Mouse (Mus musculus) left cerebral cortex, postnatal 14 days (tissue): Measurements from ENCODE around the gene Cfap97d2. TPM values are rescaled to one million over a fixed set of nuclear protein-coding genes. Genes with fewer than 3 reads are reported as not detected.
"Not testable (repeated sequence)": the region's sequence is repeated elsewhere in the genome, so short reads cannot be mapped to it uniquely, and the experiment has no call there.

Experiments
- DNase-seq, 2 experiments: peaks; one replicate each; pipeline ENCODE4 v3.0.0; 2021 to 2022; ENCODE audit warnings: low spot score in 2 of 2, mixed read lengths in 1 of 2
- intact Hi-C: fragments of 180-260 bp; cut with DNase I; formaldehyde crosslinking; loops from one replicate; pipeline ENCODE4 v1.15.1; 2025
- total RNA-seq, 2 experiments: library from RNA; stranded (reverse); gene quantifications; 2 replicates each; pipeline ENCODE4 v1.2.3; 2021

Gene Cfap97d2
- total RNA-seq, 2 experiments from 2014 or later, result 0.79 to 1.7 TPM

- intact Hi-C loops, result no loop called here
These were observed 13.3 kb downstream of the Cfap97d2 start for GRCm38 (mm10) chr8:13718980-13719379.

GRCm38 (mm10) chr8:13725722-13726121 lies 20.0 kb downstream of the Cfap97d2 start:
- intact Hi-C loops, result no loop called here
- peak in 1 of 2 experiments; percentile 53 for DNase-seq

More at GRCm38 (mm10) chr8:13718980-13719379, 13.3 kb downstream of the Cfap97d2 start:
- no peak for DNase-seq

GRCm38 (mm10) chr8:13727469-13728094 lies 21.9 kb downstream of the Cfap97d2 start:
- intact Hi-C loops, result no loop called here
- DNase-seq, result no peak

DNA sequence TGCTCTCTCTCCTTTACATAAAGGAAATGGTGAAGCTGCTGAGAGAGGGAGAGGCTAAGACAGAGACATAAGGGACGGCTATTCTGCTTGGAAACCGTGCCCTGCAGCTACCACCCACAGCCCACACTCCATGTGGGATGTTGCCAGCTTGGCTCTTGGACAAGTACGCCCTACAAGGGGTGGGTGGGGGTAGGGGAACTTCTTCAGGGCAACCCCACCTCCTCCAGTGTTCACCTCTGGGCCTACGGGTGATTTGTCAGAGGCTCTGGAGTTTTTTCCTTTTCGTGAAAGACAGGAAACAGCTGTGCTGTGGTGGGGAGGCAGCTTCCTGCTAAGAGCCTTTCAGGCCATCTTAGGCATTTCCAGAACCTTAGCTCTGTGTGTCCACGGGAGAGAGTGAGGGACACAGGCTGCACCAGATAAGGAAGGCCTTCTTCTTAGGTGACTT lies 34.7 kb downstream of the Cfap97d2 start:
- DNase-seq, result peak; percentile 18 to 34
- intact Hi-C loops, result no loop called here

DNA sequence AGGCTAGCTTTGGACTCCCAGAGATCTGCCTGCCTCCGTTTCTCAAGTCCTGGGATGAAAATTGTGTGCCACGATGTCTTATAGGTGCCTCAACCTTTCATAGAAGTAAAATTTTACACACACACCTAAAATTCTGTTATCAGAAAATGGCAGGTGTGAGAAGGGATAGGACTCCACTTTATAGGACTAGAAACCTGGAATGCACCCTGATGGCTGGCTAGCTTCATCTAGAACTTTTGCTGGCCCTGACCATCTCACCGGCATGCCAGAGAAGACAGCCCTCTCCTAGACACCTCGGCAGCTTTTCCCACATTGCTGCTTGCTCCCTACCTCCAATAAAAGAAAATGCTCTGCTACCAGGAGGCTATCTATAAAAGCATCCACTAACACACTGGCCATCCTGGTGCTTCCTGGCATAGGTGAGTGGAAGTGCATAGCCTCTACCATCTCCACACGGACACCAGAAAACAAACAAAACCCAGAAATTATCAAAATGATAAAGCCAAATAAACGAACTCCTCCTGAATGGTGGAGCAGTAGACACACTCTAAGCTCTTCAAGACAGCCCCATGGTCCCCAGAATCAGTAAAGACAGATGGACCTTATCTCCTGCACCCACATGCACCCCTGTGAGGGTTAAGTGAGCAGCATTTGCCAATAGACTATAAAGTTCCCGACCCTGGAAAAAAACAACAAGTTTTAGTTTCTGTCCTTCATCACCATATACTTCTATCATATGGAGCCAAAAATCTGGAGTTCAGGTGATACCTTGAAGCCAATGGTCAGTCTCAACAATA lies 35.3 kb downstream of the Cfap97d2 start:
- intact Hi-C loops, result no loop called here
- no peak for DNase-seq

- DNase-seq, intact Hi-C loops: not testable (repeated sequence)
These were observed 40.5 kb downstream of the Cfap97d2 start for GRCm38 (mm10) chr8:13746212-13746611.

- DNase-seq, result no peak
- intact Hi-C loops, result no loop called here
These were observed 41.9 kb downstream of the Cfap97d2 start for GRCm38 (mm10) chr8:13747626-13748025.

GRCm38 (mm10) chr8:13753680-13754079 lies 48.0 kb downstream of the Cfap97d2 start:
- intact Hi-C loops, result loop anchor here (1.0 kb wide), 1 partner anchor 202 kb away; no protein-coding TSS in a partner anchor
- peak; percentile 76 to 85 for DNase-seq

- intact Hi-C loops, result loop anchor here (5.0 kb wide), 1 partner anchor 344 kb away; no protein-coding TSS in a partner anchor
- no peak for DNase-seq
These were observed 50.8 kb downstream of the Cfap97d2 start for GRCm38 (mm10) chr8:13756480-13756879.

- DNase-seq, result peak; percentile 89 to 91
- intact Hi-C loops, result loop anchor here (5.0 kb wide), 1 partner anchor 345 kb away; no protein-coding TSS in a partner anchor
These were observed 51.5 kb downstream of the Cfap97d2 start, which contains the start of gene Cdc16 for GRCm38 (mm10) chr8:13756982-13757804. Gene Cdc16 (plus strand): TSS chr8:13757676.

- DNase-seq, result peak; percentile 23 to 42
- intact Hi-C loops, result loop anchor here (5.0 kb wide), 1 partner anchor 346 kb away; no protein-coding TSS in a partner anchor
These were observed 52.4 kb downstream of the Cfap97d2 start for GRCm38 (mm10) chr8:13757805-13758727.

- intact Hi-C loops, result no loop called here
- no peak for DNase-seq
These were observed 63.5 kb downstream of the Cfap97d2 start for GRCm38 (mm10) chr8:13769206-13769605.

DNA sequence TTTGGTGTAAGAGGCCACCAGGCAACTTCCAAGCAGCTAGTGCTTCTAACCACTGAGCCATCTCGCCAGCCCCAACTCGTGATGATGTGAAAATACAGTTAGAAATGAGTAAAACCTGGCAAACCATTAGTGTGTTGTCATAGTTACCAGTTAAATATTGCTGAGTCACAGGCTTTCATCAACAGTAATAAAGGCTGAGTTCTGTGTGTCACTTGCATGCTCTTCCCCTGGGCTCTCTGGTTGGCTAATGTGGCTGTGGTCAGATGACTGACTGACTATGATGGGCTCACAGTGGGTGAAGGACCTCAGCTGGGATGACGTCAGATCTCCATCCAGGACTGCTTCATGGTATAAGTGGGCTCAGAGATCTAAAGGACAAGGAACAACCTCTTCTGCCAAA lies 74.8 kb downstream of the Cfap97d2 start:
- intact Hi-C loops, result no loop called here
- no peak for DNase-seq

DNA sequence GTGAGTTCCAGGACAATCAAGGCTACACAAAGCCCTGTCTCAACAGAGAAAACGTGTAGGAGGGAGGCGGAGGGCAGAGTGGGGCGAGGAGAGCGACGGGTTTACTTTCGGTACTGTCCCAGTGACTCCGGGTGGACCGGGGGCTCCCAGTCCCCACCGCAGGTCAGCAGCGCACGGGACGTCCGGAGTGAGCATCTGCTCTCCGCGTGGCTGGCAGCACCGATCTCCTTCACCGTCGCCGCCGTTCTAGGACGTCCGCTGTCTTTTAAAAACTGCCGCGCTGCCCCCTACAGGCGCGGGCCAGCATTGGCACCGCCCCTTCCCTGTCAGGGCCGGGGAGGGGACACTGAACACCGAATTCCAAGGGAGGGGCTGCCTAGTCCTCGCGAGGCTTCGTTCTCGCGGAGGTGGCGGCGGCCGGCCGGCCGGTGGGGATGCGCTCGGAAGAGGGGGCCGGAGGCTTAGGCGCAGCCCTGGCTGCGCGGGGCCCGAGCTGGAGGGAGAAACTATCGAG lies 79.6 kb downstream of the Cfap97d2 start, which contains the start of gene Upf3a:
Gene Upf3a (plus strand): TSS at position 366 of the 514 bp plus-strand sequence.
- intact Hi-C loops, result no loop called here

GRCm38 (mm10) chr8:13785764-13786299 lies 80.1 kb downstream of the Cfap97d2 start:
- intact Hi-C loops, result no loop called here
- peak; percentile 97 for DNase-seq

More for the DNA sequence above, 79.6 kb downstream of the Cfap97d2 start, which contains the start of gene Upf3a:
- peak; percentile 90 to 93 for DNase-seq

DNA sequence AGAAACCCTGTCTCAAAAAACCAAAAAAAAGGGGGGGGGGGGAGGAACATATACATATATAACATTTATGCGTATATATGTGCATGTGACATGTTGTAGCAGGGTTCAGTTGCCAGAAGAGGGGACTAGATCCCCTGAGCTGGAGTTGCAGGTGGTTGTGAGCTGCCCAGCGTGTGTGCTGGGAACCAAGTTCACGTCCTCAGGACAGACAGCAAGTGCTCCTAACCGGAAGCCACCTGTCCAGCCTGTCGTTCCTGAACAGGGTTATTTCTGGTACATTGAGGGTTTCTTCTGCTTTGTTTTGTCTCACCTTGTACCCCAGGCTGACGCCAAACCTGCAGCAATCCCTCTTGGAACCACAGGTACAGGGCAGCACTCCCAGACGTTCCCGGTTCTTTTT lies 83.9 kb downstream of the Cfap97d2 start:
- intact Hi-C loops, result no loop called here
- DNase-seq, result no peak
